Mouse (Mus musculus): ENCODE data around the gene Cdh6. TPM values are rescaled to one million over a fixed set of nuclear protein-coding genes. Genes with fewer than 3 reads are reported as not detected.

Gene Cdh6
- polyA plus RNA-seq, 1 experiment, result 0.42 TPM

DNA sequence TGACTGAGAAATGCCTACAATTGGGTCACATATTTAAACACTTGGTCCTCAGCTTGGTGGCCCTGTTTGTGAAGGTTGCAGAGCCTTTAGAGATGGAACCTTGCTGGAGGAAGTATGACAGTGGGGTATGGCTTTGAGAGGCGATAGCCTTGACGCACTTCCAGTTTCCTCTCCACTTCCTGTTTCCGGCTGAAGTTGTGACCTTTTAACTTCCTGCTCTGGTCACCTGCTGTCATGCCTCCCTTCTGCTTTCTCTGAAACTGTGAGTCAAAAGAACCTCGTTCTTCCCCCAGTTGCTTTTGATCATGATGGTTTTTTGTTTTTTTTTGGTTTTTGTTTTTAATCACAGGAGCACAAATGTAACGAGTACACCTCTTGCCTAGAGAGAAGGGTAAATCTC is 146.0 kb downstream of the Cdh6 start:
- H3K4me1 ChIP-seq (ENCODE audit: control insufficient read depth, insufficient read depth, low read length), result no peaks in the 10 kb centered on the region
- 27% methylated on average over 5 of the region's 5 CpGs for WGBS
- no peak overlapping the region for H3K4me3 ChIP-seq (replicated peaks; ENCODE audit: control insufficient read depth, low read depth, low read length)
- no peak overlapping the region for H3K27ac ChIP-seq (ENCODE audit: control insufficient read depth, insufficient read depth, low read depth, low read length, poor library complexity)
- TF ChIP-seq CTCF (IDR thresholded peaks at IDR 0.05; ENCODE audit: control insufficient read depth, insufficient read depth, low read length) (no peak), POLR2A (IDR thresholded peaks at IDR 0.05; ENCODE audit: borderline replicate concordance, control insufficient read depth, low read depth, low read length) (no peak)

GRCm38 (mm10) chr15:13016756-13017357 is 156.6 kb downstream of the Cdh6 start:
- H3K27ac ChIP-seq (ENCODE audit: control insufficient read depth, insufficient read depth, low read depth, low read length, poor library complexity), result no peak overlapping the region
- 70% methylated on average over 2 of the region's 2 CpGs for WGBS
- no peak overlapping the region for H3K4me3 ChIP-seq (replicated peaks; ENCODE audit: control insufficient read depth, low read depth, low read length)
- H3K4me1 ChIP-seq (ENCODE audit: control insufficient read depth, insufficient read depth, low read length), result no peaks in the 10 kb centered on the region
- TF ChIP-seq POLR2A (IDR thresholded peaks at IDR 0.05; ENCODE audit: borderline replicate concordance, control insufficient read depth, low read depth, low read length) (no peak), CTCF (IDR thresholded peaks at IDR 0.05; ENCODE audit: control insufficient read depth, insufficient read depth, low read length) (no peak)

DNA sequence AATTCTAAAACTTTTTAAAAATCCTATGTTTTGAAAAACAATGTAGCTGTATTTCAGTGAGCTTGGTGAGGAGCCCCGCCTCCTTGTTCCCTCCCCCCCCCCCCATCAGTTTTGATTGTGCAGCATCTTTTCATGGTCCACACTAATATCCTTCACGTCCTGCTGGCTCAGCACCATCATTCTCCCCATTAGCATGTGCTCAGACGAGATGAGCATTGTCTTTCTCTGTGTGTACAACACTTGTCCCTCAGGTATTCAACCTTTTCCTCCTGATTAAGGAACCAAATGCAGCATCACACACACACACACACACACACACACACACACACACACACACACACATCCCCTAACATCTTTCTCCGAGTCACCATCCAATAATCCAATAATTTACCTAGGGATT is 164.7 kb downstream of the Cdh6 start:
- H3K4me1 ChIP-seq (ENCODE audit: control insufficient read depth, insufficient read depth, low read length), result no peaks in the 10 kb centered on the region
- H3K4me3 ChIP-seq (replicated peaks; ENCODE audit: control insufficient read depth, low read depth, low read length), result no peak overlapping the region
- WGBS, result 78% methylated on average over 4 of the region's 4 CpGs
- TF ChIP-seq CTCF (IDR thresholded peaks at IDR 0.05; ENCODE audit: control insufficient read depth, insufficient read depth, low read length) (no peak), POLR2A (IDR thresholded peaks at IDR 0.05; ENCODE audit: borderline replicate concordance, control insufficient read depth, low read depth, low read length) (no peak)
- H3K27ac ChIP-seq (ENCODE audit: control insufficient read depth, insufficient read depth, low read depth, low read length, poor library complexity), result no peak overlapping the region

- 74% methylated on average over 13 of the region's 13 CpGs for WGBS
- Histone ChIP-seq H3K4me1 (ENCODE audit: control insufficient read depth, insufficient read depth, low read length) (no peaks in the 10 kb centered on the region), H3K27ac (ENCODE audit: control insufficient read depth, insufficient read depth, low read depth, low read length, poor library complexity) (no peak overlapping the region), H3K4me3 (replicated peaks; ENCODE audit: control insufficient read depth, low read depth, low read length) (no peak overlapping the region)
- no peak for TF ChIP-seq CTCF (IDR thresholded peaks at IDR 0.05; ENCODE audit: control insufficient read depth, insufficient read depth, low read length)
- no peak for TF ChIP-seq POLR2A (IDR thresholded peaks at IDR 0.05; ENCODE audit: borderline replicate concordance, control insufficient read depth, low read depth, low read length)
Observed at GRCm38 (mm10) chr15:13005934-13006333, 167.5 kb downstream of the Cdh6 start.

DNA sequence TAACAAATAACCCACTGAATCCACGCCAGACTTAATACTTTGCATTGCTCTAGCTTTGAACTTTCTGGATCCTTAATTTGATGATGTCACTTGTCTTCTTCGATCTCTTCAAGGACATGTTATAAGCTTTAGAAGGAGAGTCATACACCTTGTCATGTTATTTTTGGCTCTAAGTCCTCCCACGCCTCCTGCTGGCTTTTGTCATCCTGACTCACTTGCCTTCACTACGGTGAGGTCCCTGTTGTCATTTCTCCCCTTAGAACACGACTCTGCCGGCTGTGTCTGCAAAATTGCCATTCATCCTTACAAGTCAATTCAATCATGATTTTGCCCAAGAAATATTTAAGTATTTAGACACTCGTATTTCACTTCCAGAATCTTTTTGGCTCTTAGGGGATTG is 171.9 kb downstream of the Cdh6 start:
- no peak for TF ChIP-seq POLR2A (IDR thresholded peaks at IDR 0.05; ENCODE audit: borderline replicate concordance, control insufficient read depth, low read depth, low read length)
- TF ChIP-seq CTCF (IDR thresholded peaks at IDR 0.05; ENCODE audit: control insufficient read depth, insufficient read depth, low read length), result no peak
- Histone ChIP-seq H3K4me1 (ENCODE audit: control insufficient read depth, insufficient read depth, low read length) (no peaks in the 10 kb centered on the region), H3K27ac (ENCODE audit: control insufficient read depth, insufficient read depth, low read depth, low read length, poor library complexity) (no peak overlapping the region), H3K4me3 (replicated peaks; ENCODE audit: control insufficient read depth, low read depth, low read length) (no peak overlapping the region)
- WGBS, result 67% methylated on average over 7 of the region's 7 CpGs

GRCm38 (mm10) chr15:12994563-12995359 is 178.7 kb downstream of the Cdh6 start:
- H3K4me1 ChIP-seq (ENCODE audit: control insufficient read depth, insufficient read depth, low read length), result no peaks in the 10 kb centered on the region
- 83% methylated on average over 9 of the region's 9 CpGs for WGBS
- TF ChIP-seq POLR2A (IDR thresholded peaks at IDR 0.05; ENCODE audit: borderline replicate concordance, control insufficient read depth, low read depth, low read length) (no peak), CTCF (IDR thresholded peaks at IDR 0.05; ENCODE audit: control insufficient read depth, insufficient read depth, low read length) (no peak)
- no peak overlapping the region for H3K27ac ChIP-seq (ENCODE audit: control insufficient read depth, insufficient read depth, low read depth, low read length, poor library complexity)
- no peak overlapping the region for H3K4me3 ChIP-seq (replicated peaks; ENCODE audit: control insufficient read depth, low read depth, low read length)

All from bone marrow, adult 2 months (tissue).